Mouse (Mus musculus) kidney, postnatal 25 days (tissue): ENCODE measurements around the gene Tmprss2.

Experiments
- DNase-seq, 2 experiments: peaks; one replicate each; pipeline ENCODE4 v3.0.0; 2021; ENCODE audit warnings: mixed read lengths in 2 of 2

The Tmprss2 gene

DNA sequence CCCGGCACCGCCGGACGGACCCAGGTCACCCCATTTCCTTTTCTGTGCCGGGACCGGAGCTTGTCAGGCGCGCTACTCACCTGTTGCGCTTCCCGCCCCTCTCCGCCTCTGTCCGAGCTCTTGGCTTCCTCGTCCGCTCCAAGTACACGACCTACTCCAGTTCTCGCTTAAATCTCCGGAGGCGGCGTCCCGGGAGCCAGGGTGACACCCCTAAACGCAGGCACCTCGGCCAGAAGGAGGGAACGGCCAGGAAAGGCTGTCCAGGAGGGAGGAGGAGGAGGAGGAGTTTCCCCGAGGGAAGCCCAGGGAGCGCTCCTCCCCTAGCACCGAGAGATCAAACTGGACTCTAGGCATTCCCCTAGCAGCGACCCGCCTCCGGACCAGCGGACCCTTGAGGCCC is at the start of gene Tmprss2:
Gene Tmprss2 (minus strand): TSS at position 257 of the 400 bp plus-strand sequence.
- DNase-seq, result peak; percentile 87 to 96

DNA sequence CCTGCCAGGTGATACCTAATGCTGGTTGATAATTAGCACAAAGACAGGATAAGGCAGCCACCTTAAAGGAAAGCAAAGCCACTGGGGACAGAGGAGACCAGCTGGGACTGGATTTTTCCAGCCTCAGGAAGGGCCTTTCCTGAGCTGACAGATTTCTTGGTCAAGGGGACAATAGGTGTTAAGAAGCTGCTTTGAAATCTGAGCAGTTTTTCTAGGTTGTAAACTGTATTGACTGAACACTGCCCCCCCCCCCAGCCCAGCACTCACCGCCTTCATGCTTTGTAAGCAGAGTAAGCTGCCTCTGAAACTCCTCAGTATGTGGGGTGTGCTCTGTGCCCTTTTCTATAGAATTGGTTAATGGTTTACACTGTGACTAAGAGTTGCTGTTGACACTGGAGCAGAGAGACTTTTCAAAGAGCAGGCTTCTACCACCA is 48.2 kb upstream of the Tmprss2 start:
- peak; percentile 59 to 72 for DNase-seq

DNA sequence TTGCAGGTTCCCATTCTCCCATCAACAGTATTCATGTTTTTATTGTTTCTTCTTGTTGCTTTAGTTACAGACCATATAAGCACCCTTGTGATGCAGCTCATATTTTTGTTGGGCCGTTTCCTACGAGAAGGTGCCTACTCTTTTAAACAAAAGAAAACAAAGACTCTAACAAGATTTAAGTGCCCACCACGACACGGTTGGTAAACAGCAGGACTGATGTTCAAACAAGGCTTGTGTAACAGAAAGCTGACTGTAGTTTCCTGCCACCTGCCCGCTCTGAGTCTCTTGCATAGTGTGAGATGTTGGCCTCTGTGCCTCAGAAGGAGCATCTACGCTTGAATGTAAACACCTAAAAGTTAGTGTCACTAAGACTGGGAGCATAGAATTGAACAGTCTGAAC is 47.5 kb upstream of the Tmprss2 start:
- DNase-seq, result no peak

DNA sequence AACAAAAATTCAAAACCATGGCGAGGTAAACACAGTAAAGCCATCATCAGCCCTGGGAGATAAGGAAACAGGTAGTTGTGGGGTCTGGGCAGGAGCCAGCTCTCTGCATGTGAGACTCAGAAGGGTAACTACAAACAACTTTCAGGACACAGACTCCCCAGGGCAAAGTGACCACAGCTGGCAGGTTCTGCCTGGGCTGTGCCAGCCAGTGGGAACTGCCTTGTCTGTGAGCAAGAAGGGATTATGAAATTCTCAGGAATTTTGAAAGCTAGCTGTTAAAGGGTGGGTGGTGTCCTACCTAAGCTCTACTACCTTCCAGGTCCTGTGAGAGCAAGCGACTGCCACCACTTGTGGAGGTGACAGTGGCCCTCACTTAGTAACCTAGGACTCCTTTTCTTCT is 44.8 kb upstream of the Tmprss2 start:
- peak; percentile 71 to 89 for DNase-seq

DNA sequence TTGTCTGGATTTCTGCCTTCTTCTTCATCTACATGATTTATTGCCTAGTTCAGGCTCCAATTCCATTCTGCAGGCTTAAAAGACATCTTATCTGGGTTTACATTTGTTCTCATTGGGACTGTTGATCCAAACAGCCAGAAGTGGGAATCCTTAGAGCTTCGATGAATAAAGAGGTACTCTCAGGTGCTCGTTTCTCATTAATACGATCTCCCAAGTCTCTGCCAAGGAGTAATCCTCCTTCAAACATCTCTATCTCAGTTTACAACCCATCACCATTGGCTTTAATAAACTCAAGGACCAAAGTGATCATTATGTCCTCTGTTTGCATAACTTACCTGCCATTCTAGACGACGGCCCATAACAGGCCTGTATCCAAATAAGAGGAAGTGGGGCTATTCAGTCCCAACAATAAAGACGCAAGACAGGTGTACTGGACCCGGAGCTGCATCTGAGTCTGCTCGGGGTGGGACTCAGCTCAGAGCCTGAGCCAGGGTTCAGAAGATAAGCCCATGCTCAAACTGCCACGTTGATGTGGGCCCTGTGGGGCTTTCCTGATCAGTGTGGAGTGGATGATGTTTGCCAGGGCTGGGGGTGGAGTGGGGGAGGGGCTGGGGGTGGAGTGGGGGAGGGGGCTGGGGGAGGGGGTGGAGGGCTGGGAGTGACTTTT is 38.7 kb upstream of the Tmprss2 start:
- DNase-seq, result no peak

DNA sequence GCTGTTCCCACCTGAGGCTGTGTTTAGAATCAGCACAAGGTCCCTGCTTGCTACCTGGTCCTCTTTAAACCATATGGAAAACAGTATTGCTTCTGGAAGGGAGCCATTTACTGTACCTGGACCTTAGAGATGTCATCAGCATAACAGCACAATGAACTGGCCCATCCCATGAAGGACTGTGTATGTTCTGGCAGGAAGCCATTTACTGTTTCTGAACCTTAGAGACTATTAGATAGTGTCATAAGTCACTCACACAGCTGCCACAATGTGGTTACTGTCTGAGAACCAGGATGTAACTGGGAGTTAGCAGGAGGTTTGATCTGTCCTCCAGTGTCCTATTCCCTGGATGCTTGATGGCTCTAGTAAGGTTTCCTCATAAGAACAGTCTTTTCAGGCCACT is 33.7 kb upstream of the Tmprss2 start:
- no peak for DNase-seq

DNA sequence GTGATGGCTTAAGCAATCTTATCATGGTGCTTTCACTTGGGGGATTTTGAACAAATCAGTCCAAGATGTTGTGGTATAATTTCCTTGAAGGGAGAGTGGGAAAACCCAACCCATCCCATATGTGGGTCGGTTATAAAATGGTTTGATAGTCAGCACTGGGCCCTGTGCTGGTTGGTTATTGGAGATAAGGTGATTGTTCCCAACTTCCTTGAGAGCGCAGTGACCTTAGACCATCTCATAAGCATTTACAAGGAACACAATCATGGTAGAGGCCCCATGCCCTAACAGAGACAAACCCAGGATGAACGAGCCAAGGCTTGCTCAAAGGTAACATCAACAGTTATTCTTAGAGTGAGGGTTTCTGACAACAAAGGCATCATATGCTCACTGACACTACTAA is 28.6 kb upstream of the Tmprss2 start:
- no peak for DNase-seq

DNA sequence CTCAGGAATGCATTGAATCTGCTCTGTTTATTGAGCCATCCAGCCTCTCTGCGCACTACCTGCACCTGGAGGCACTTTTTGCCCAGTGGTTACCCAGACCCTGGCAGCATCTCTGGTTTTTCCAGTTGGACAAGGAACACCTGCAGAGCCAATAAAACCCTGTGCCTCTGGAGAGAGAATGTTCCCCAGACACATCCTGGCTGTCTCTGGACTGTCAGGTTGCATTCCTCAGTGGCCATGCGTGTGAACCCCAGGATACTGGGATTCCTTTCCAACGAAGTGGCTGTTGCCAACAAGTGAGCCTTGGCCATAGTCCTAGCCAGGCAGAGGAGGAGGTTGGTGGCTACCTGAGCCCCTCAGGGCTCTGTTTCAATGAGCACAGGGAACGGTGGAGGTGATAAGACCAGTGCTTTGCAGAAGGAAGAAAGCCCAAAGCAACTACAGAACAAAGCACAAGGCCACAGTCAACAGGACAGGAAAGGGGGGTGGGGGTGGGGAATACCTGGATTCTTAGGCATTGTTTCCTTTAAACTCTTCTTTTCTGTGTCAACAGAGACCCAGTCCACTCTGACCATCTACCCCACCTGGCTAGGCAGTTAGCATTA is 22.0 kb upstream of the Tmprss2 start:
- DNase-seq, result peak; percentile 22 to 62

DNA sequence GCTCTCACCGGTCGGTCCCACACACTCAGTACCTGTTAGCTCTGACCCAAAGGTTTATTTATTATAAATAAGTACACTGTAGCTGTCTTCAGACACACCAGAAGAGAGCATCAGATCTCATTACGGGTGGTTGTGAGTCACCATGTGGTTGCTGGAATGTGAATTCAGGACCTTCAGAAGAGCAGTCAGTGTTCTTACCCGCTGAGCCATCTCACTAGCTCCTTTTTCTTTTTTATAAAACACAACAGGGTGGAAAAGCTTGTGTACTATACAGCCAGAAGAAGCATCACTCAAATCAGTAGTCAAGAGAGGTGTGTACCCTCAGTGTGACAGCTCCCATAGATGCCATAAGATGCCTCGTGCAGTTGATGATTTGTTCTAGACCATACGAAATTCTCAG is 12.2 kb upstream of the Tmprss2 start:
- no peak for DNase-seq

DNA sequence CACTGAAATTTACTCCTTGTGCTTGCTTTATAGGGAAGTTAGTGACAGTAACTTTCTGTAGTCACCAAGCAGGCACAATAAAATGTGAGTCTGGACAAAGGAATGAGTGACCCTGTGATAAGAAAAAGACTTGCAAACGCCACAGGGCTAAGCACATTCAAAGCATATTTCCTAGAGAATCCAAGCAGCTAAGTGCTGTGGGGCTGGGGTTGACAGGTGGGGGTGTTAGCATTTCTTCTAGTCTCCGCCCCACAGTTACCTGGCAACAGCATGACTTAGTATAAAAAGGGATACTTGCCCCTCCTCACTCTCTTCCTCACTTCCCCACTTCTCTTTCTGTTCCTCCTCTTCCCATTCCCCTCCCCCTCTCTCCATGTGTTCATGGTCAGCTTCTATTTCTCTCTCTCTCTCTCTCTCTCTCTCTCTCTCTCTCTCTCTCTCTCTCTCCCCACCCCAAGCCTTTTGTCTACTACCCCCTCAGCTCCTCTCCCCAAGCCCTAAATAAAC is 11.4 kb upstream of the Tmprss2 start:
- no peak for DNase-seq

DNA sequence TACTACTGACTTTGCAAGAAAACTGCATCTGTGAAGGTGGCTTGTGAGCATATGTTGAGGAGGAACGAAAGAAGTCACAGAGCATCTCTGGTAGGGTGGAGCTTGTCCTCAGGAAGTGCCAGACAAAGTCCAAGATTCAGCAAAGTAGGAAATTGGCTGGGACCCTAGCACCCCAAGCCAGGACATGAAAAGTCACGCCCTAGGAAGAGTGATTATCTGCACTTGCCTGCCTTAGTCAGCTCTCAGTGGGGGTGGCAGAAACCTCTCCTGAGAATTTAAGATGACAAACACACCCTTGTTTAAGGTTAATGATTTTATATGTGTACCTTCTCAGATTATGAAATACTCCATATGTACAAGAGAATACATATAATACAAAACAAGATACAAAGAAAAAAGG is 7.3 kb upstream of the Tmprss2 start:
- no peak for DNase-seq

DNA sequence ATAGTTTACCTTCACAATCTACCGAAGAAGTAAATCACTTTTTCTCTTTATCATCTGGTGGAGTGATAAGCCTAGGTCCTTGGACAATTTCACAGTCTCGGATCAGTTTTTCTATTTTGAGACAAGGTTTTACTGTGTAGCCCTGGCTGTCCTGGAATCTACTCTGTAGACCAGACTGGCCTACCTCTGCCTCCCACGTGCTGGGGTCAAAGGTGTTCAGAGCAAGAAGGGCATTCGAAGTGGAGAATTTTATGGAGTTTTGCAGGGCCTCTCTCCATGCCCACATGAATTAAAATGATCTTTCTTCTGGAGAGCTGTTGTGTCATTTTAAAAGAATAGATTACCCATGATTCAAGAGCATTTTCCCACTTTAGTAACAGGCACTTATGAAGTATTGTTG is 1.0 kb upstream of the Tmprss2 start:
- DNase-seq, result peak; percentile 28 to 59

DNA sequence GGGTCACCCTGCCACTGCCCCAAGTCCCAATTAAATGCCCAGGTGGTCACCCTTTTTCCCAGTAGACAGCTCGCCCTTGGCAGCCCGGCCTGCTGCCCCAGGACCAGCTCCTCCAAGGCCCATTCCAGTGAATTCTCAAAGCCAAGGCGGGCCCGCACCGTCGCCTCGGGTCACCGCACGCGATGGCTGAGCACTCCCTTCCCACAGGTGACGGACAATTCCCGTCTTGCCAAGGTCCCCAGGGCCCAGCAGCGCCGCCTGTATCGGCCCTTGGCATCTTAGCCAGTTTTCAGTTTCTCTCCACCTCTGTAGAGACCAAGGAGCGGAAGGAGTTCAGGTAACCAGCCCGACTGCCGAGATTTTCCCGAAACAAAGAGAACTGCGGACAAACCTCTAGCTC is 749 bp downstream of the Tmprss2 start:
- DNase-seq, result peak; percentile 65 to 86

DNA sequence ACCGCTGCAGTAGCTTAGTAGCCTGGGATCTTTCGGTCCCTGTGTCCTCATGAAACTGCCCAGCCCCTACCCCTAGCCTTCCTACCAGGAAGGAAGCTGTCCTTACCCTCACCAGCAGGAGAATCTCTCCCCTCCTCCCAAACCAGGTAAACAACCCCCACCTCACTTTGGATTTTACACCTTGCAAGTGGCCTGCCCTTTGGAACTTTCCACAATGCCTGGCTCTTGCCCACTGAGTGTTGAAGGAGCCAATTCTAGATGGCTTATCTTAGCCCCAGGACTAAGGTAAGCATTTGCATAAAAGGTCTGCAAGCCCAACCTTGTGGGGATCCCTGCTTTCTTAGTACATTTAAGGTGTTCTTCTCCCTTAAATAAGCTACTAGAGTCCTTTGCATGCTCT is 1.3 kb downstream of the Tmprss2 start:
- peak; percentile 56 to 70 for DNase-seq

DNA sequence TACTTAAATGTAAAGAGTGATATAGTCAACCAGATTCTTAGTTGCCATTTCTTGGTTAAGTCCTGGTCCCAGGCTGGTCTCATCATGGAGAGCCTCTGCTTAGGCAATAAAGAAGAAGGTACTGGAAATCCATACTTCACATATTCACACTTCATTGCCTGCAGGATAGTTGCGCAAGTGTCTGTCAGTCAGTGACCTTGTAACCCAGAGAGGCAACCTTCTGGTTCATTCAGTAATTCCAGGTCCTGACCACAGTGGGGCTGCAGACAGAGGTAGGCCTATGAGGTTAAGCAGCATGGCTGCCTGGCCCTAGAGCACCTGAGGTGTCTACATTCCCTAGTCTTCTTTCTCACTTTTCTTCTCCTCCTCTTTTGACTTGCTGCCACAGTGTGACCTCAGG is 3.0 kb downstream of the Tmprss2 start:
- peak; percentile 11 to 50 for DNase-seq

DNA sequence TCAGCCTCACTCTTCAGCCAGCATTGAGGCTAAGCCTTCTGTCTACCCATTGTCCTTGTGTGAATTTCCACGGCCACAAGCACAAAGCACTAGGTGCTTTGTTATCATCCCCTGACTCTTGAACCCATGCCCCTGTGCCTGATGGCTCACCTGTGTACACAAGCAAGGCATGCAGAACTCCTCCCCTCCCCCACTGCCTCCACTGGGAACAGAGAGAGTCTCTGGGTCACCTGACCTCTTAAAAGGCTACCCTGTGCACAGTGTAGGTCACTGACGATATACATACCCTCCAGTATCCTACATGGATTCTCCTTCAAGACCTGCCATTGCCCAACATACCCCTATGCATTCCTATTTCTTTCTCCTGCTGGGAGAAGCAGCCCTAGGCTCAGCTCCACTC is 4.2 kb downstream of the Tmprss2 start:
- peak; percentile 62 to 68 for DNase-seq

DNA sequence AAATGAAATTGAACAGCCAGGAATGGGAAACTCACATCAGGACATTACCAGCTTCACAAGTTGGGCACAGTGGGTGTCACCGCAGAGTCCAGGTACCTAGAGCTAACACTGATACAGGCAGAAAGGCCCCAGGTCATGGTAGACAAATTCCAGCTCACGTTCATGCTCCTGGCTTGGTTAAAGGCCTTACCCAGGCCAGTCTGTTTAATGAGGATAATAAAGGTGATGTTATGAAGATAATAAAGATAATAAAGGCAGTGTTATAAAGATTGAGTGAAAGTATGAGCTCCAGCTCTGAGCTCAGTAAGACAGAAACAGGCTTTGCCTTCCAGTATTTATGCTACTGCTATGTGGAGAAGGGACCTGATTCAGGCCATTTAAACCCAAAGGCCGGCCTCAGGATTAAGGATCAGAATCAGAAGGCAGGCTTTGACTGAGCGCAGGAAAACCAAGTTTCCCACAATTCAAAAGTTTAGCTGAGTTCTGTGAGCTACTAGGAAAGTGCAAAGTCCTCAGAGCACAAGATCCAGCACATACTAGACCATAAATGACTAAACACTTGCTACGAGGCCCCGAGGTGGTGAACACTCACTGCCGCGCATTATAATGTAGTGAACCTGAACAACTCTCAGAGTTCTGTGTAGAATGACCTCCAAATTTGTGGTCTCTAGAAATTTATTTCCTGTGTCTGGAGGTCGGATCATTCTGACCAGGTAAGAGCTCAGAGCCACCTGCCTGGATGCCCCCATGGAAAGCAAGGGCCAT is 4.9 kb downstream of the Tmprss2 start:
- peak; percentile 63 to 78 for DNase-seq

DNA sequence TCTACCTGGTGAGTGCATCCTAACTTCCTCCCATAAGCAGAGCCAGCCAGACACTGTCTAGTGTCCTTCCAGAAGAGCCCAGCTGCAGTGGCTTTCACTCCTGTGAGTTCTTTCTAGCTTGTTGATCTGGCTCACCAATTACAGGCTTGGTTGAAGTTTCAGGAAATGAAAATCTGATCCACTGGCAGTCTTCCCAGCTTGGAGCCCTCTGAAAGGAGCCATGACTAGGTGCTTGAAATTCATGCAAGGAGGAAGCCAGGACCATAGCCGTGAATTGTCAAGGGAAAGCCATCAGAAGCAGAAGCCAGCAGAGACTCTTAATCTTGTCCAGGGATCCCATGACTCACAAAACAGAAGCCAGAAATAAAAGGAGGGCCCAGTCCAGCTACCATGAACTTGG is 8.7 kb downstream of the Tmprss2 start:
- peak; percentile 76 to 80 for DNase-seq

DNA sequence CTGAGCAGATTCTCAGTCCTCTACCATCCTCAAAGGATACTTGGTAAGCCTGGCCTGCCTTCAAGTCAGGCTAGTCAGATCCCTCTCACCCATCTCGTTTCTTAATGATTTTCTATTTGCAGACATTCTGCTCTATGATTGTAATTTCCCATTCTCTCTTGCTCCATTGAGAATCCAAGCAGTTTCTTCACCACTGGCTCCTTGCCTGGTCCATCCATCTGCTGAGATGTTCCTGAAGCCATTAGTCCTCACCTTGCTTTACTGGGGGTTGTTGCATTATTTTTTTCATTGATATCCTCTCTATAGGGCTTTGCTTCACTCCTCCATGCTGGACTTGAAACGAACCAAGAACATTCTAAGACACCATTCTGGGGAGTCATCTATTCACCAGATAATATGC is 10.4 kb downstream of the Tmprss2 start:
- no peak for DNase-seq

DNA sequence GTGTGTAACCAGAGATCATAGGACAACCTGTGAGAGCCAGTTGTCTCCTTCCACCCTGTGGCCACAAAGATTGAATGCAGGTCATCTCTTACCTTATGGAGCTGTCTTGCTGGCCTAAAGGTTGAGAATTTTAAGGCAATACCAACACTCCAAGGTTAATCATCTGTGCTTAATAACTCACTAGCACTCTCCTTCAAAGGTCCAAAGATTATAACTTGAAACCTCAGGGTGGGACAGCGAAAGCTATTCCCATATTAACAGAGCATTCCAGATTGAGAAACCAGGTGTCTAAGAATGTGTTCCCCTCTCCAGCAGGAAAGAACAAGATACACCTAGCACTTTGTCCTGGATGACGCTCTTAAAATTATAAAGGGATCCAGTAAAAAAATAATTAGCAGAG is 12.9 kb downstream of the Tmprss2 start:
- no peak for DNase-seq

DNA sequence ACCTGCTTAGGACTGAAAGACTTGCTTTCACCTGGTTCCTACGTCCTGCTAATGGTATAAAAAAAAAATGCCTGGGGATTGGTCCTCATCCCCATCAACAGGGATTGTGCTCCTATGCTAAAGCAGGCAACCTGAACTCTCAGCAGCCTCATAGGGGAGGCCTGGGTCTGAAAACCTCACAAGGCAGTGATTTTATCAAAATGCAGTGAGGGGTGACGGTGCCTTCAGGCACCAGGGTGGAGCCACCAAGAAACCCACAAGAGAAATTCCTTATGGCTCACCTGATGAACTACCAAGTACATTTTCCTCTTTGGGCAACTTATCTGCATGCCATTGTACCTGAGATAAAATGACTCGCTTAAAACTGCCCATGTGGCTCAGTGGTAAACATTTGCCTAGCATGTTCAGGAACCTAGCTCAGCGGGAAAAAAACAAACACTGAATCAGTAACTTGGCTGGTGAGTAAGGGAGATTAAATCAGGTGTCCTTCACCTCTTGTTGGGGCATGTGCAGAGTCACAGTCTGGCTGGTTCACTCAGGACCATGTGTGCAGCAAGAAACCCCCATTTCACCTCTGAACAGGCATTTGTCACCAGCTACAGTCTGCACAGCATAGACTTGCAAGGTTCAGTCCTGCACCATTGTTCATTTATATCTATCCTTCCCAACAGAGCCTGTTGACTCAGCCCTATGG is 17.0 kb downstream of the Tmprss2 start:
- DNase-seq, result peak; percentile 18 to 62

DNA sequence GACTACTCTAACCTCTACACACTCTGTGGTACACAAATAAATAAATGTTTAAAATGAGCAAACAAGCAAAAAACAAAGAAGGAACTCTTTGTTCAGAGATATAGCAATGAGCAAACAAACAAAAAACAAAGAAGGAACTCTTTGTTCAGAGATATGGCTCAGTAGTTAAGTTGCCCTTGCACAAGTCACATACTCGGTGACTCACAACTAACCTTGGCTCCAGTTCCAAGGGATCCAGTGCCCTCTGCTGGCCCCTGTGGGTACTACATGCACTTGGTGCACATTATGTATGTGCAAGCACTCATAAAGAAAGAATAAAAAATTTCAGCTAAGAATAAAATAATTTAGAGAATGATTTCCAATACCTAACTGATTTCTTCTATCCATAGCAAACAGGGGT is 17.9 kb downstream of the Tmprss2 start:
- DNase-seq, result peak; percentile 89 to 93

DNA sequence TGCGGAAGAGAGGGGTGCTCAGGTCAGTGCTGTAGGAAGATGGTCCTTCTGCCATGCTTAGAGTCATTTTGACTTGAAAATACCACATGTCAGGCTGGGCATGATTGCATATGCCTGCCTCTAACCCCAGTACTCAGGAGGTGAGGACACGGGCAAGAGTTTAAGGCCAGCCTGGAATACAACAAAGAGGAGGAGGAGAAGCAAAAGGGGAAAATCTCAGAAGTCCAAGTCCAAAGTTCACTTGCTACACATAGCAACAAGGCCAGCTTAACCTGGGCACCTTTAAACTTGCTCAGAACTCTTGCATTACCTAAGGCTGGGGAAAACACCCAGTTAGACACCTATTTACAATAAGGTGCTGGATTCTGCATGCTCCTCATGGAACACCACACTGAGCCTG is 19.5 kb downstream of the Tmprss2 start:
- peak; percentile 18 to 54 for DNase-seq
